In genomic region chr11:110097465-110097864, GRCm38 (mm10) we compare ENCODE assay signal across 29 mouse cellular contexts. TPM values are rescaled to one million over a fixed set of nuclear protein-coding genes. Genes with fewer than 3 reads are reported as not detected.
A peak's percentile ranks its signal among the peaks of the same experiment; 100 is the strongest.
DNase-seq lines count a peak whose midpoint lies in the region; ATAC-seq and TF ChIP-seq lines count a peak whose summit lies in the region.
"Had no signal": no experiment of that assay in that cellular context is flagged by ENCODE, and none has a peak within 500 bp of the region (broad histone marks: within the 10 kb centered on the region; RNA-seq: fewer than 3 reads in every experiment).

No protein-coding gene starts in this region.

- H3K36me3 ChIP-seq in kidney, postnatal 0 days (ENCODE audit: insufficient read depth, low read length), result no peaks in the 10 kb centered on the region
- H3K36me3 ChIP-seq in kidney, embryonic 14.5 days (ENCODE audit: control insufficient read depth, insufficient read depth, low read length), result no peaks in the 10 kb centered on the region
- H3K36me3 ChIP-seq in lung, embryonic 14.5 days (ENCODE audit: insufficient read depth), result no peaks in the 10 kb centered on the region
- H3K36me3 ChIP-seq in C2C12 (ENCODE audit: control insufficient read depth, insufficient read depth), result no peaks in the 10 kb centered on the region
- H3K36me3 ChIP-seq: hindbrain, embryonic 10.5 days; limb, embryonic 10.5 days; limb, embryonic 15.5 days; neural tube, embryonic 15.5 days; stomach, embryonic 15.5 days had no signal

- no peaks in the 10 kb centered on the region for H3K79me3 ChIP-seq in C2C12 (ENCODE audit: low read depth)

- no peaks in the 10 kb centered on the region for H3K79me2 ChIP-seq in C2C12 (ENCODE audit: control insufficient read depth, insufficient read depth)

- WGBS in kidney, postnatal 0 days, result 60% methylated on average over 6 of the region's 6 CpGs
- 66% methylated on average over 6 of the region's 6 CpGs for WGBS in kidney, embryonic 14.5 days
- 37% methylated on average over 6 of the region's 6 CpGs for WGBS in lung, embryonic 14.5 days

- H3K27ac ChIP-seq in kidney, postnatal 0 days, result no peak overlapping the region
- no peak overlapping the region for H3K27ac ChIP-seq in kidney, embryonic 14.5 days (ENCODE audit: low read depth, low read length)
- 0 out of 2 replicates have a peak overlapping the region, but pooled peaks have one; percentile 6 for H3K27ac ChIP-seq in lung, embryonic 14.5 days (ENCODE audit: low read depth)
- H3K27ac ChIP-seq in left cerebral cortex, adult 2 months, result no peak overlapping the region
- H3K27ac ChIP-seq: hindbrain, embryonic 10.5 days; layer of hippocampus, adult 2 months; limb, embryonic 10.5 days; limb, embryonic 15.5 days; neural tube, embryonic 15.5 days; stomach, embryonic 15.5 days had no signal

- peak; percentile 44 for DNase-seq in kidney, postnatal 0 days (ENCODE audit: low spot score)
- DNase-seq in lung, embryonic 14.5 days, result peak; percentile 86
- DNase-seq in lung, postnatal 10 days, result no peak
- DNase-seq in NIH3T3 (ENCODE audit: low read depth), result peak; percentile 8
- no peak for DNase-seq in T-cell, adult 2 months (ENCODE audit: low spot score)
- DNase-seq in left cerebral cortex, adult 2 months (ENCODE audit: extremely low spot score in 1 of 2, low spot score in 2 of 2), result no peak
- DNase-seq: adrenal gland, postnatal 36 days; cerebellum, adult 18-20 months; cerebellum, postnatal 10 days; forebrain, postnatal 0 days; gastrocnemius, postnatal 10 days; heart, postnatal 14 days; kidney, adult 8-10 months; retina, postnatal 1 day; right cerebral cortex, postnatal 14 days had no signal

- TF ChIP-seq CTCF in kidney, postnatal 0 days (IDR thresholded peaks at IDR 0.05; ENCODE audit: low read depth), result no peak
- TF ChIP-seq CTCF in lung, embryonic 14.5 days (IDR thresholded peaks at IDR 0.05; ENCODE audit: low read depth), result no peak
- no peak for TF ChIP-seq CTCF in C2C12 (IDR thresholded peaks at IDR 0.05; ENCODE audit: control insufficient read depth, insufficient read depth, insufficient read length)
- TF ChIP-seq CTCF in left cerebral cortex, adult 2 months (IDR thresholded peaks at IDR 0.05), result no peak

- H3K4me2 ChIP-seq in kidney, postnatal 0 days (ENCODE audit: low read length), result no peak overlapping the region
- H3K4me2 ChIP-seq in kidney, embryonic 14.5 days (replicated peaks; ENCODE audit: low read depth, low read length), result no peak overlapping the region
- H3K4me2 ChIP-seq in lung, embryonic 14.5 days, result no peak overlapping the region
- H3K4me2 ChIP-seq: limb, embryonic 15.5 days; neural tube, embryonic 15.5 days; stomach, embryonic 15.5 days had no signal

- H3K4me3 ChIP-seq in kidney, postnatal 0 days (replicated peaks; ENCODE audit: low read depth, low read length), result no peak overlapping the region
- no peak overlapping the region for H3K4me3 ChIP-seq in kidney, embryonic 14.5 days (ENCODE audit: low read length)
- H3K4me3 ChIP-seq in lung, embryonic 14.5 days (ENCODE audit: low read depth, low read length), result no peak overlapping the region
- H3K4me3 ChIP-seq in C2C12 (ENCODE audit: insufficient read depth, poor library complexity, severe bottlenecking), result no peak overlapping the region
- no peak overlapping the region for H3K4me3 ChIP-seq in left cerebral cortex, adult 2 months
- H3K4me3 ChIP-seq: erythroblast, embryonic 14.5 days; hindbrain, embryonic 10.5 days; layer of hippocampus, adult 2 months; limb, embryonic 10.5 days; limb, embryonic 15.5 days; neural tube, embryonic 15.5 days; stomach, embryonic 15.5 days had no signal

- H3K9me3 ChIP-seq in kidney, postnatal 0 days (replicated peaks; ENCODE audit: low read length), result no peaks in the 10 kb centered on the region
- H3K9me3 ChIP-seq in kidney, embryonic 14.5 days (ENCODE audit: control insufficient read depth, low read length), result no peaks in the 10 kb centered on the region
- no peaks in the 10 kb centered on the region for H3K9me3 ChIP-seq in lung, embryonic 14.5 days (ENCODE audit: low read depth, low read length)
- H3K9me3 ChIP-seq: hindbrain, embryonic 10.5 days; limb, embryonic 10.5 days; limb, embryonic 15.5 days; neural tube, embryonic 15.5 days; stomach, embryonic 15.5 days had no signal

- no peak overlapping the region for H3ac ChIP-seq in C2C12 (ENCODE audit: control insufficient read depth, insufficient read length, low read depth)

- ATAC-seq in kidney, postnatal 0 days (replicated peaks; ENCODE audit: low FRiP score, low read depth), result no peak
- ATAC-seq in kidney, embryonic 14.5 days (ENCODE audit: low FRiP score, low TSS enrichment), result no peak
- ATAC-seq in lung, embryonic 14.5 days (ENCODE audit: insufficient read depth), result no peak
- ATAC-seq: forebrain, postnatal 0 days; hindbrain, embryonic 16.5 days had no signal

- H3K9ac ChIP-seq in kidney, postnatal 0 days (ENCODE audit: low read depth, low read length), result no peak overlapping the region
- no peak overlapping the region for H3K9ac ChIP-seq in kidney, embryonic 14.5 days (ENCODE audit: low read depth, low read length)
- no peak overlapping the region for H3K9ac ChIP-seq in lung, embryonic 14.5 days
- H3K9ac ChIP-seq: forebrain, postnatal 0 days; limb, embryonic 15.5 days; neural tube, embryonic 15.5 days; stomach, embryonic 15.5 days had no signal

- intact Hi-C loops in left cerebral cortex, adult 2 months (cut with DNase I), result no loop called here

- H3K27me3 ChIP-seq in kidney, postnatal 0 days (ENCODE audit: insufficient read depth, low read length), result no peaks in the 10 kb centered on the region
- no peaks in the 10 kb centered on the region for H3K27me3 ChIP-seq in kidney, embryonic 14.5 days (ENCODE audit: control insufficient read depth, insufficient read depth, low read length)
- H3K27me3 ChIP-seq in lung, embryonic 14.5 days (ENCODE audit: insufficient read depth, low read length), result no peaks in the 10 kb centered on the region
- H3K27me3 ChIP-seq in C2C12 (ENCODE audit: control insufficient read depth, insufficient read depth, insufficient read length), result no peaks in the 10 kb centered on the region
- H3K27me3 ChIP-seq: limb, embryonic 15.5 days; neural tube, embryonic 15.5 days; stomach, embryonic 15.5 days had no signal

- no peaks in the 10 kb centered on the region for H3K4me1 ChIP-seq in kidney, postnatal 0 days (replicated peaks; ENCODE audit: insufficient read depth, low read length)
- no peaks in the 10 kb centered on the region for H3K4me1 ChIP-seq in kidney, embryonic 14.5 days (ENCODE audit: control insufficient read depth, insufficient read depth, low read length)
- no peaks in the 10 kb centered on the region for H3K4me1 ChIP-seq in lung, embryonic 14.5 days (ENCODE audit: insufficient read depth)
- H3K4me1 ChIP-seq: hindbrain, embryonic 10.5 days; limb, embryonic 10.5 days; neural tube, embryonic 15.5 days; stomach, embryonic 15.5 days had no signal

TF ChIP-seq in C2C12, 6 proteins besides CTCF, POLR2A, EP300 and RAD21:
- TF ChIP-seq CEBPB (IDR thresholded peaks at IDR 0.05; ENCODE audit: low read depth) (peak; percentile 80), MYOG (IDR thresholded peaks at IDR 0.05; ENCODE audit: control insufficient read depth, extremely low read depth, insufficient read length) (no peak), MAX (IDR thresholded peaks at IDR 0.05) (no peak), FOSL1 (IDR thresholded peaks at IDR 0.05; ENCODE audit: insufficient read depth, low read length, poor library complexity, severe bottlenecking) (no peak), MYOD1 (IDR thresholded peaks at IDR 0.05; ENCODE audit: control insufficient read depth, insufficient read length, low read depth) (no peak)

RNA-seq across cellular contexts. Expression of gene Abca8a, which starts 1.7 kb away (rescaled TPM):
- polyA plus RNA-seq in kidney, postnatal 0 days (2015; fragmentation: Nextera tagmentation; extraction: Ambion mirVana), result 0.19 and 0.70 TPM in 2 replicates
- polyA plus RNA-seq in kidney, embryonic 14.5 days (2014; fragmentation: Nextera tagmentation; extraction: Ambion mirVana), result not detected in 2 replicates
- polyA plus RNA-seq in lung, embryonic 14.5 days (2014; fragmentation: Nextera tagmentation; extraction: Ambion mirVana), result 3.6 and 4.8 TPM in 2 replicates
- not detected for polyA plus RNA-seq in C2C12 (2012; fragmentation: generic; extraction: Trizol)
- total RNA-seq in left cerebral cortex, adult 2 months (2021), result 1 to 10 TPM; 2.9 to 3.1 TPM
- total RNA-seq: common myeloid progenitor, adult 5-6 weeks; granulocyte monocyte progenitor cell, adult 5-6 weeks; monocyte, adult 5-6 weeks had no signal
- polyA plus RNA-seq: erythroblast, embryonic 14.5 days; forebrain, embryonic 11.5 days; hindbrain, embryonic 10.5 days; limb, embryonic 10.5 days had no signal

Comparison
In these comparisons a context has a peak if more than half of its experiments do, and no peak if none do; other contexts are left out.
1. DNase-seq: peak in kidney, postnatal 0 days (single experiment), lung, embryonic 14.5 days (single experiment) and NIH3T3 (single experiment); none in lung, postnatal 10 days (single experiment), T-cell, adult 2 months (single experiment) and left cerebral cortex, adult 2 months (0 of 2).